Mouse (Mus musculus) kidney, adult 2 months (tissue): ENCODE measurements around the gene B230217C12Rik.

Source experiments
- CTCF ChIP-seq: fragments of 200-500 bp; conservative IDR thresholded peaks from 2 replicates; pipeline ENCODE4 v1.5.1; 2011; ENCODE audit warnings: low read depth, mild to moderate bottlenecking, control low read depth, low read length, moderate library complexity, mixed read lengths; ENCODE audit not compliant: insufficient read depth, insufficient read length
- POLR2A ChIP-seq: fragments of 200-500 bp; IDR thresholded peaks from one replicate; pipeline ENCODE4 v1.6.1; 2011; ENCODE audit warnings: low read depth, low read length, control low read depth

GRCm38 (mm10) chr11:97798083-97798435, 42.5 kb upstream of the B230217C12Rik start:
- no peak for TF ChIP-seq POLR2A
- no peak for TF ChIP-seq CTCF
